Mouse (Mus musculus): ENCODE results near the gene Arid4a. TPM values are rescaled to one million over a fixed set of nuclear protein-coding genes. Genes with fewer than 3 reads are reported as not detected.

Gene Arid4a
- total RNA-seq, 1 experiment from 2014 or later, result 220 TPM

GRCm38 (mm10) chr12:71135581-71135980 lies 119.8 kb downstream of the Arid4a start:
- no peak for ATAC-seq (ENCODE audit: extremely low read depth, insufficient number of reproducible peaks, low FRiP score, poor library complexity, severe bottlenecking)

- peak; percentile 72 for ATAC-seq (ENCODE audit: extremely low read depth, insufficient number of reproducible peaks, low FRiP score, poor library complexity, severe bottlenecking)
Measured at GRCm38 (mm10) chr12:71136130-71136973, 120.6 kb downstream of the Arid4a start, which contains the start of the genes Timm9 and 2700049A03Rik. Timm9 (minus strand) TSS chr12:71136684. 2700049A03Rik (plus strand) TSS chr12:71136848.

GRCm38 (mm10) chr12:71136974-71137491 lies 121.2 kb downstream of the Arid4a start:
- ATAC-seq (ENCODE audit: extremely low read depth, insufficient number of reproducible peaks, low FRiP score, poor library complexity, severe bottlenecking), result peak; percentile 77

GRCm38 (mm10) chr12:71137686-71138085 lies 121.9 kb downstream of the Arid4a start:
- ATAC-seq (ENCODE audit: extremely low read depth, insufficient number of reproducible peaks, low FRiP score, poor library complexity, severe bottlenecking), result no peak

GRCm38 (mm10) chr12:71139258-71139828 lies 123.6 kb downstream of the Arid4a start:
- no peak for ATAC-seq (ENCODE audit: extremely low read depth, insufficient number of reproducible peaks, low FRiP score, poor library complexity, severe bottlenecking)

- no peak for ATAC-seq (ENCODE audit: extremely low read depth, insufficient number of reproducible peaks, low FRiP score, poor library complexity, severe bottlenecking)
Measured at GRCm38 (mm10) chr12:71141189-71141588, 125.4 kb downstream of the Arid4a start.

GRCm38 (mm10) chr12:71147641-71148040 lies 131.9 kb downstream of the Arid4a start:
- 0 out of 2 replicates have a peak, but pooled peaks have one; percentile 36 for ATAC-seq (ENCODE audit: extremely low read depth, insufficient number of reproducible peaks, low FRiP score, poor library complexity, severe bottlenecking)

Other genes with a start within 250 kb of the Arid4a start
- gene Frmd6, start 190.5 kb upstream of the Arid4a start, total RNA-seq (2017), result 5.2 and 7.1 TPM in 2 replicates
- 67.3 and 84.8 TPM in 2 replicates for gene Actr10, start 78.1 kb upstream of the Arid4a start, total RNA-seq (2017)
- gene Psma3, start 41.4 kb upstream of the Arid4a start, total RNA-seq (2017), result 156 and 173 TPM in 2 replicates
- not detected in 2 replicates for gene Tomm20l, start 95.4 kb downstream of the Arid4a start, total RNA-seq (2017)
- 28.6 and 40.3 TPM in 2 replicates for gene Timm9, start 120.7 kb downstream of the Arid4a start, total RNA-seq (2017)
- gene 2700049A03Rik, start 120.9 kb downstream of the Arid4a start, total RNA-seq (2017), result 18.4 and 19.1 TPM in 2 replicates